Mouse (Mus musculus): ENCODE results near the gene Dus2. TPM values are rescaled to one million over a fixed set of nuclear protein-coding genes. Genes with fewer than 3 reads are reported as not detected.

Gene Dus2
- total RNA-seq, 2 experiments from 2014 or later: 18.9 to 22.6 TPM

- DNase-seq: no peak
These were observed 85.5 kb downstream of the Dus2 start for GRCm38 (mm10) chr8:106076612-106077011.

- no peak for DNase-seq
These were observed 86.4 kb downstream of the Dus2 start for GRCm38 (mm10) chr8:106077452-106078067.

- no peak for DNase-seq
These were observed 111.2 kb downstream of the Dus2 start for GRCm38 (mm10) chr8:106102321-106102720.

Small RNAs within 50 kb of the gene (microRNA-seq; reads per million reads assigned to microRNA genes)
- gene Mir7074: 0 to 0.21 reads per million in 2 experiments

Other genes with a start within 250 kb of the Dus2 start
- gene Gfod2, start 232.7 kb upstream of the Dus2 start, total RNA-seq (2021): 10 to 100 TPM; 21.9 to 22.5 TPM
- gene Ranbp10, start 164.0 kb upstream of the Dus2 start, total RNA-seq (2021): 10 to 100 TPM; 24.4 to 27.6 TPM
- gene Tsnaxip1, start 163.6 kb upstream of the Dus2 start, total RNA-seq (2021): under 1 TPM in 1 of 2 experiments, not detected in 1; 0.22 TPM
- gene Cenpt, start 138.1 kb upstream of the Dus2 start, total RNA-seq (2021): 10 to 100 TPM; 14.2 to 15.2 TPM
- gene Thap11, start 136.2 kb upstream of the Dus2 start, total RNA-seq (2021): 10 to 100 TPM; 42.2 to 42.3 TPM
- 10 to 100 TPM; 27.6 to 36.3 TPM for gene Nutf2, start 130.8 kb upstream of the Dus2 start, total RNA-seq (2021)
- gene Edc4, start 110.5 kb upstream of the Dus2 start, total RNA-seq (2021): 10 to 100 TPM; 59.2 to 68.2 TPM
- 1 to 10 TPM in 1 of 2 experiments, under 1 TPM in 1; 1.00 to 3.0 TPM for gene Nrn1l, start 97.8 kb upstream of the Dus2 start, total RNA-seq (2021)
- 1 to 10 TPM; 7.7 to 8.3 TPM for gene Pskh1, start 90.9 kb upstream of the Dus2 start, total RNA-seq (2021)
- gene Ctrl, start 57.5 kb upstream of the Dus2 start, total RNA-seq (2021): 1 to 10 TPM; 1.6 TPM
- gene Psmb10, start 52.9 kb upstream of the Dus2 start, total RNA-seq (2021): 10 to 100 TPM; 57.0 to 69.0 TPM
- 10 to 100 TPM; 41.7 to 45.8 TPM for gene Lcat, start 48.0 kb upstream of the Dus2 start, total RNA-seq (2021)
- gene Slc12a4, start 25.2 kb upstream of the Dus2 start, total RNA-seq (2021): 10 to 100 TPM; 20.5 to 20.7 TPM
- gene Dpep3, start 11.9 kb upstream of the Dus2 start, total RNA-seq (2021): not detected
- under 1 TPM in 1 of 2 experiments, not detected in 1; 0.32 TPM for gene Dpep2nb, start 14.6 kb downstream of the Dus2 start, total RNA-seq (2021)
- gene Ddx28, start 20.5 kb downstream of the Dus2 start, total RNA-seq (2021): 10 to 100 TPM; 11.5 to 14.6 TPM
- gene Nfatc3, start 67.5 kb downstream of the Dus2 start, total RNA-seq (2021): 10 to 100 TPM; 11.1 to 11.9 TPM
- not detected for gene Esrp2, start 145.6 kb downstream of the Dus2 start, total RNA-seq (2021)
- 10 to 100 TPM; 23.8 to 26.0 TPM for gene Pla2g15, start 159.1 kb downstream of the Dus2 start, total RNA-seq (2021)
- 10 to 100 TPM; 22.2 to 32.7 TPM for gene Slc7a6, start 177.5 kb downstream of the Dus2 start, total RNA-seq (2021)
- gene Slc7a6os, start 219.6 kb downstream of the Dus2 start, total RNA-seq (2021): 10 to 100 TPM; 23.5 to 23.9 TPM
- gene Prmt7, start 219.6 kb downstream of the Dus2 start, total RNA-seq (2021): 10 to 100 TPM; 33.8 to 36.8 TPM

All from layer of hippocampus, postnatal 36 days (tissue).